Mouse (Mus musculus) effector memory CD4-positive, alpha-beta T cell, adult 5 months (primary cell): ENCODE data around the gene Snx5. TPM values are rescaled to one million over a fixed set of nuclear protein-coding genes. Genes with fewer than 3 reads are reported as not detected.

Experiments used
- polyA plus RNA-seq: library from polyadenylated mRNA; unstranded; fragments of 100-300 nt; shearing (Covaris generic); gene quantifications from one replicate; pipeline ENCODE4 v1.2.1, GENCODE M21; 2017

The Snx5 gene
- polyA plus RNA-seq: 215 TPM

DNA sequence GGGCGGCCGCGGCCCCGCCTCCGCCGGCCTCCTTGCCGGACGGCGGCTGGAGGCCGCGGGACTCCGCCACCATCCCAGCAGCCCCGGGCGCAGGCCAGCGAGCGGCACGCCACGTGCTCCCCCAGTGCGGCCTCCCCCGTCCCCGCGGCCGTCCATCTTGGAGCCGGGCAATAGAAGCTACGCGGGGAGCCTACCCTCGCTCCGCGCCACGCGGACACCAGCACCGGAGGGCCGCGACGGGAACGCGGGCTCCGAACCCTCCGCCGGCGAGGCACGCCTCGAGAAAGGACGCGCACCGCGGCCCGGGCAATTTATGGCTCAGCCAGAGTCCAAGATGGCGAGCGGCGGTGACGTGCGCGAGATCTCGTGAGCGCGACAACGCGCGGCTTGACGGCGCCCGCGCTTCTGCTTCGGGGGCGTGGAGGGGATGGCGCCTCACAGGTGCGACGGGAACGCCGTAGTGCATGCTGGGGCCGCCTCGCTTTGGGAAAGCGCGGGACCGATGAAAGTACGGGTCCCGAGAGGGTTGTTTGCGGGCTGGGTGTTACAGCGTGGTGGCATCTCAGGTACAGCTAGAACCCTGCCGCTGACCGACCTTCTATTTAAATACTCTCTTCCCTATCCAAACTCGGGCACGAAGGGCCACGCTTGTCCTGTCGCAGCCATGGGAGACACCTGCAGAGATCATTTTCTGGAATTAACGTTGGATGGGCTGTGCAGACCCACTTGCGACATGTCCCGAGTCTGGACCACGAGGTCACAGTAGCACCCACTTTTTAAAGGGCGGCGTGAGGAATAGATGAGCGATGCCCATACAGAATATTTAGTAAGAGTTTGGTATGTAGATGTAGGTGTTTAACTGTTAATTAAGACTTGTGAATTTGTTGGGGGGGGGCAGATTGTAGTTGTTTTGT lies at the start of gene Snx5, which contains the start of gene Mgme1:
TSS of gene Snx5 (minus strand) at position 400 of the 914 bp plus-strand sequence.
TSS of gene Mgme1 (plus strand) at position 157 of the 914 bp plus-strand sequence.

Other genes with a start within 250 kb of the Snx5 start
- not detected for gene Banf2, start 237.8 kb downstream of the Snx5 start, polyA plus RNA-seq
- gene Mgme1, start 243 bp downstream of the Snx5 start, polyA plus RNA-seq: 6.9 TPM
- gene Ovol2, start 61.2 kb upstream of the Snx5 start, polyA plus RNA-seq: 0.65 TPM
- 25.4 TPM for gene Kat14, start 98.1 kb upstream of the Snx5 start, polyA plus RNA-seq
- gene Pet117, start 98.1 kb upstream of the Snx5 start, polyA plus RNA-seq: 4.6 TPM